Mouse (Mus musculus): ENCODE results near the gene Evi5.

DNA sequence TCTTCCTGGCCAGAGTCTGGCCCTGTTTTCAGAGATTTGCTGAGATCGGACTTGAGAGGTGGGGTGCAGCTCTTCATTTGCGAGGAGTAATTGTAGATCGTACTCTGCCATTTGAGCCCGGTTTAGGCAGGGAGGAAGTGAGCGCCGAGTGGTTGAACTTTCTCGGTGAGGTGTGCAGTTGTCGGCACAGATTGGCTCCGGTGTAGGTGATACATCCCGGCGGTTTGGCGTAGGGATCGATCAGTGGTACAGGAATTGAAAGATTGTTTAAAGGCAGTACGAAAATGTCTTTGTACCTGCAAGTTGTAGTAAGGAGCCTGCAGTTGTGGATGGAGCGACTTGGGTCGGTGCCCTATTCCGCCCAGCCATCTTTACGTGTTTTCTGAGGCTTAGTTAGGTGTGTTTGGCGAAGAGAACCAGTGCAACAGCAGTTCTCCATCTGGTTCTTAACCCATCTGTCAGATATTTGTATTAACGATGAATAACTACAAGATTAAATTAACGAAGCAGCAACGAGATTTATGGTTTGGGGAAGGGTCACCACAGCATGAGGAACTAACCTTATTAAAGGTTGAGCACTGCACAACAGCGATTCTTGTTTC lies 26.2 kb upstream of the Evi5 start:
- TF ChIP-seq POLR2A (IDR thresholded peaks at IDR 0.05; ENCODE audit: low read depth, low read length), result no peak
- no peak for TF ChIP-seq CTCF (IDR thresholded peaks at IDR 0.05; ENCODE audit: extremely low read depth, insufficient read depth, insufficient read length, insufficient replicate concordance)
